Mouse (Mus musculus): ENCODE measurements around the gene Col4a3bp. TPM values are rescaled to one million over a fixed set of nuclear protein-coding genes. Genes with fewer than 3 reads are reported as not detected.
"Not testable (repeated sequence)": the region's sequence is repeated elsewhere in the genome, so short reads cannot be mapped to it uniquely, and the experiment has no call there.

Gene Col4a3bp
- total RNA-seq, 2 experiments from 2014 or later, result 99.9 to 101 TPM

DNA sequence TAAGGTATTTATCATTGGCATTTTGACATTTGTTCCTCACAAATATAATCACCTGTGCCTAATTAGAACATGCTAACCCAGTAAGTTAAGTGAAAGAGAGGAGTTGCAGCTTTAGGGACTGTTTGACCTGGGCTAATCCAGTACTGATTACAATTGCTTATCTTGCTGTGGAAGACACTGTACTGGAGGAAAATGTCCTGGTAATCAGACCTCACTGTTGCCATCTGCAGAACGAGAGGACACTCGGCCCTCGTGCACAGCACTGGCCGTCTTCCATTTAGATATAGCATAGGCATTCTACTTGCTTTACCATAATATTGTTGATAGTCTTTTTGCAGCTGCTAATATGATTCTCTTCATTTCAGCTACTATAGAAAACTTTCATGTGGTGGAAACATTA lies 88.0 kb downstream of the Col4a3bp start:
- DNase-seq (ENCODE audit: low spot score in 2 of 2), result no peak

DNA sequence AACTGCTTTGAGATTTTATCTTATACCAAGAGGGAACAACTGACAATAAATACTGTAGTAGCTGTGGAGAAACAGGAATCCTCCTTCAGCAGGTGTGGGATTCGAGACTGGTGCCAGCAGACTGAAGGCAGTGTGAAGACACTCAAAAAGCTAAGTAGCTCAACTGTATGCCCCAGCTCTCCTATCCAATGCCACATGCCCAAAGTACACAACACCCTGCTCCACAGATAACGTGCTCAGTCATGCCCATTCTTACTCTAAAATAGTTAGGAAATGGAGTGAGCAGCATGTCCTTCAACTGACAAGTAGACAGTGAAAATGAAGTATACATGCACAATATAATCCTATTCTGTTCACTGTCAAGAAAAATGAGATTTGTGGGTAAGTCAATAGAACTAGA lies 101.8 kb downstream of the Col4a3bp start:
- no peak for DNase-seq (ENCODE audit: low spot score in 2 of 2)

DNA sequence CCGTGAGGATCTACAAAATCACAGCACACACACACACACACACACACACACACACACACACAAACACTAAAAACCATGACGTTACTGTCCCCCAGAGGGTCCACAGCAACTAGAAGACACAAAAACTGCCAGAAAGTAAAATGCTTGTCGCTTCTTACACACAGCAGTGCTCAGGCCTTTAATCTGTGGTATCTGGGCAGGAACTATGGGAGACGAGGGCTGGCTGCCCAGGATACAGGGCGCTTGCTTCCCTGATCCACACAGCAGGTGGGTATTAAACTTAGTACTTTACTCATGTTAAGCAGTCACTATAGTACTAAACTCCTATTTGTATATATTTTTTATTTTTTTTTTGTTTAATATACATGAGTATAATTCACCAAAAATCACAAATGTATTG lies 103.4 kb downstream of the Col4a3bp start:
- no peak for DNase-seq (ENCODE audit: low spot score in 2 of 2)

DNA sequence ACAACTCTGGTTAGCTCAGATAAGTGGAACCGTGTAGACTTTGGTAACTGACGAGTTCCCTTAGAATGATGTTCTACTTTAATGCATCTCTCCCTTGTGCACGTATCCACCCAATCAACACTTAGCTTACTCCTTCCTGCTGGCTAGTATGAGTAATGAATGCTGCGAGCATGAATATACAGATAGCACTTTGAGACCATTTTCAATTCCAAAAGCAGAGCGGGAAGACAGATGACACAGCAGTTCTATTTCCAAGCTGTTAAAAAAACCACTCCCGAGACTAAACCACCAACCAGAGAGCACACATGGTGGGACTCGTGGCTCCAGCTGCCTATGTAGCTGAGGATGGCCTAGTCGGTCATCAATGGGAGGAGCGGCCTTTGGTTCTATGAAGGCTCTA lies 110.6 kb downstream of the Col4a3bp start:
- no peak for DNase-seq (ENCODE audit: low spot score in 2 of 2)

DNA sequence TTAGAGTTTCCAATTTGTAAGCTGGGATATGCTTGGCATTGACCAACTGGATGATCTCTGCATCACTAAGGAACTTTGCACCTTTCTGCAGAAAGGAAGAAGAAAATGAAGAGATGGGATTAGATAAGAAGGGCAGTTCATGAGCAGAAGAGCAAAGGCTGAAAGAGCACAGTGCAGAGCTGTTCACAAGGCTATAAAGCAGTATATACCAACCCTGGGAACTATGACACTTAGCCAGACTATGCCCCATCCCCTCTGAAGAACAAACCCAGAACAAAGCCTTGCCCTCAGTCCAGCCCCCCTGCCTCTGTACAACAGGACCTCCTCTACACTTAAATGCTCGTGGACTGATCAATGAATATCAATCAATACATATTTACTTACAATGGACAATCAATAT lies 114.3 kb downstream of the Col4a3bp start:
- DNase-seq (ENCODE audit: low spot score in 2 of 2), result no peak

DNA sequence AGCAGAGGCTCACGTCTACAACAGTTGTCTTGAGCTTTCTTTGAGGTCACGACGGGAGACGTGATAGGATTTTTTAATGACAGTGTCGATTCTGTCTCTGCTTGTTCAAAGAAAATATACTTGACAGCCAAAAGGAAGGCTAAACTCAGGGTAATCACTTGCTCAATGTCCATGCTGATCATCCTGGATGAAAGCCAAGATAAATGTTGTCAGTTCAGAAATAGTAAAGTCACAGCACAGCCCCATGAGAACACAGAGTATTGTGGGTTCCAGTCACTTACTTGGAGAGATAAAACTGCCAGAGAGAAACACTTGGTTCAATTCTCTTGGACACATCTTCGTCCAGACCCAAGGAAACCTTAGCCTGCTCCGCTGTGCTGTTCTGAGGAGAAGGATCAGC lies 116.5 kb downstream of the Col4a3bp start:
- DNase-seq (ENCODE audit: low spot score in 2 of 2), result no peak

DNA sequence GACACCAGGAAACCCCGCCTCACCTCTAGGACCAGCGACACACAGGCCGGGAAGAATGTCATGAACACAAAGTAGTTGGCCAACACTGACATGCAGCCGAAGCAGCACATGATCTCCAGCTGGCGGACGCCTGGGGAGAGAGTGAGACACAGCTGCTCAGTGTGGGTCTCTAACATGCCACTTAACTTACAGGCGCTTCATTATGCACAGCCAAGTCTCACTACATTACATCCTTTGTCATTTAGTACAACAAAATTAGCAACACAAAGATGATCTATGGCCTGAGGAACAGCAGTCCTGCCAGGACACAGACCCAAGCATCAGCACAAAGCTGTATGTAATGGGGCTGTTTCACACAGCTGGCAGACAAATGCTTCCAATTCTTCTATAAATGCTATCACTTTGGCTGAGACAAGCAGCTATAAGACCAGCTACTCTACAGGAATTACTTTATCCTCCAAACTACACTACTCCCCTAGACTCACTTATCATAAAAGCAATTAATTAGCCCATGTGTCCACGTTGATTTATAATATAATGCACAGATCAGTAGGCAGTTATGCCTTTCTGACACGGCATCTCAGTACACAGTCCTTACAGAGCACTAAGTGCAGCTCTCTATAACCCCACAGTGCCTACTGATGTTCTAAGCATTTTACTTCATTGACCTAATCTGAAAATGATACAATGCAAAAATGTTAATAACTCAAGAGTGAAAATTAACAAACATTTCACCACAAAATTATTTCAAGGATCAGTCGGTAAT lies 117.9 kb downstream of the Col4a3bp start:
- DNase-seq (ENCODE audit: low spot score in 2 of 2), result no peak

DNA sequence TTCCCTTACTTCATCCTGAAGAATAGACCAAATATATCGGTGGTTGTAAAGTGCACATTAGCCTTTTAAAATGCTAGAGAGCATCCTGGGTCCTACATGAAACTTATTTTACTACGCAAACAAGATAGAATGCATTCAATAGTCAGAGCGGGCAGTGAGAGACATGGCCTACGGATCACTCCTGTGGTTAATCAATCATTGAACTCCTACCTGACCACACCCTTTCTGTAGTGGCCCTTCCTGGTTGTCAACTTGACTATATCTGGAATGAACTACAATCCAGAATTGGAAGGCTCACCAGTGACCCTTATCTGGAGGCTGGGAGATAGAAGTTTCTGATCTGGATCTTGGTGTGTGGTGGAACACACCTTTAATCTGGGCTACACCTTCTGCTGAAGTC lies 120.7 kb downstream of the Col4a3bp start:
- DNase-seq (ENCODE audit: low spot score in 2 of 2), result not testable (repeated sequence)

- DNase-seq (ENCODE audit: low spot score in 2 of 2), result no peak
Observed at GRCm38 (mm10) chr13:96664419-96664974, 122.1 kb downstream of the Col4a3bp start.

- no peak for DNase-seq (ENCODE audit: low spot score in 2 of 2)
Observed at GRCm38 (mm10) chr13:96670019-96670405, 127.6 kb downstream of the Col4a3bp start.

GRCm38 (mm10) chr13:96670406-96671077 lies 128.1 kb downstream of the Col4a3bp start, which contains the start of gene Hmgcr:
Hmgcr (minus strand) TSS chr13:96670936.
- DNase-seq (ENCODE audit: low spot score in 2 of 2), result peak; percentile 84 to 95

DNA sequence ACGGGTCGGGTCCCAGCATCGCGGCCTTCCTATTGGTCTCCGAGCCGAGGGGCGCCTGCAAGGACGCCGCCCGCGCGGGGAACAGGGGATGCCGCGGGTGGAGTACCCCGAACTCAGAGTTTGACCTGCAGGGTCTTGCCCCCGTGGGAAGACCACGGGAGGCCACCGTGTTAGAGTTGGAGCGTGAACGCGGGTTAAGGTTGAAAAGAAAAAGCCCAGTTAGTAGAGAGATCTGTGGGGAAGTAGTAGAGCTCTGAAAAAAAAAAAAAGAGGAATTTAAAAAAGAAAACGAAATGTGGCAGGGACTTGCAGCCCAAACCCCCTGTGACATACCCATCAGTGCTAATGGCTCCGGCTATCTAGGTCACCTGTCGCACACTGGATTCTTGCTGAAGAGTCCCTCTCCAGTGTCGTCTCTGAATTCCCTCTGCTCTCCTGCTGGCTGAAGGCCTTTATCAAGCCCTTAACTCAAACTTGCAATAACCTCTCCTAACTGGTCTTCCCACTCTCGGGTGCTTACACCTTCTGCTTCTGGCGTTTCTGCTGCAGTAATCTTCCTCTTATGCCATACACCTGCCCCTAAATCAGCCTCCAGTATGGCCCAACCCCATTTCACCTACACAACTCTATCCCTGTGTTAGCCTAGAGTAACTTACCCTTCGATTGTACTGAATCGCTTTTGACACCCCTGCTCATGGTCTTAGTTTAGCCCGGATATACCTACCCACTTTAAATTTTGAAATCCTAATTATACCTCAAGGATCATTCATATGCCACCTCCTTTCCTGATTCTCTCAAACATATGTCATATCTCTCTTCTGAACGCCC lies 128.9 kb downstream of the Col4a3bp start:
- DNase-seq (ENCODE audit: low spot score in 2 of 2), result no peak

DNA sequence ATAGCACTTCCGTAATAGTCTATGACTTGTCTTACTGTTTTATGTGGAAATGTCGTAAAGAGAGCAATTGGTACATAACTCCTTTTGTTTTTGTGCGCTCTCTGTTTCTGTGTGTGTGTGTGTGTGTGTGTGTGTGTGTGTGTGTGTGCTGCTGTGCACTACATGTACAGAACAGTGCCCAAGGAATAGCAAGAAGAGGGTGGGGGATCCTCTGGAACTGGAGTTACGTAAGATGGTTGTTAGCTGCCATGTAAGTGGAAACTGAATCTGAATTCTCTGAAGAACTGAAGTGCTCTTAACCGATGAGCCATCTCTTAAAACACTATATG lies 129.5 kb downstream of the Col4a3bp start:
- no peak for DNase-seq (ENCODE audit: low spot score in 2 of 2)

- DNase-seq (ENCODE audit: low spot score in 2 of 2), result no peak
Observed at GRCm38 (mm10) chr13:96672276-96672675, 129.9 kb downstream of the Col4a3bp start.

- DNase-seq (ENCODE audit: low spot score in 2 of 2), result no peak
Observed at GRCm38 (mm10) chr13:96673817-96674216, 131.4 kb downstream of the Col4a3bp start.

- no peak for DNase-seq (ENCODE audit: low spot score in 2 of 2)
Observed at GRCm38 (mm10) chr13:96675756-96676155, 133.3 kb downstream of the Col4a3bp start.

DNA sequence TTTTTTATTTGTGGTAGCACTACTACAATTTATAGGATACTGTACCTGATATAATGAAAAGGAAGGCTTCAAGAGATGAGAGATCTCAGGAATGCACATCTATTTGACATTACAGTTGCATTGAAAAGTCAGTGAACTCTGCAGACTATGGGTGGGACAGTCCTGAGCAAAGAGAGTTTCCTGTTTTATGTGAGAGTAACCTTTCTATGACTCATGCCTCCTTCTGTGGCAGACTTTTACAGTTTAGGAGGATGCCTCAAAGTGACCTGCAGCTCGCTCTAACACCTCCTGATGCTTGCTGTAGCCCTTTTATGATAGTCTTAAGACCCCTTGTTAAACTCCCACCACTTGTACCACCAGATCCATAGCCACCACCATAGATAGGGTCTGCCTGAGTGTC lies 134.7 kb downstream of the Col4a3bp start:
- DNase-seq (ENCODE audit: low spot score in 2 of 2), result no peak

- no peak for DNase-seq (ENCODE audit: low spot score in 2 of 2)
Observed at GRCm38 (mm10) chr13:96678616-96679015, 136.2 kb downstream of the Col4a3bp start.

DNA sequence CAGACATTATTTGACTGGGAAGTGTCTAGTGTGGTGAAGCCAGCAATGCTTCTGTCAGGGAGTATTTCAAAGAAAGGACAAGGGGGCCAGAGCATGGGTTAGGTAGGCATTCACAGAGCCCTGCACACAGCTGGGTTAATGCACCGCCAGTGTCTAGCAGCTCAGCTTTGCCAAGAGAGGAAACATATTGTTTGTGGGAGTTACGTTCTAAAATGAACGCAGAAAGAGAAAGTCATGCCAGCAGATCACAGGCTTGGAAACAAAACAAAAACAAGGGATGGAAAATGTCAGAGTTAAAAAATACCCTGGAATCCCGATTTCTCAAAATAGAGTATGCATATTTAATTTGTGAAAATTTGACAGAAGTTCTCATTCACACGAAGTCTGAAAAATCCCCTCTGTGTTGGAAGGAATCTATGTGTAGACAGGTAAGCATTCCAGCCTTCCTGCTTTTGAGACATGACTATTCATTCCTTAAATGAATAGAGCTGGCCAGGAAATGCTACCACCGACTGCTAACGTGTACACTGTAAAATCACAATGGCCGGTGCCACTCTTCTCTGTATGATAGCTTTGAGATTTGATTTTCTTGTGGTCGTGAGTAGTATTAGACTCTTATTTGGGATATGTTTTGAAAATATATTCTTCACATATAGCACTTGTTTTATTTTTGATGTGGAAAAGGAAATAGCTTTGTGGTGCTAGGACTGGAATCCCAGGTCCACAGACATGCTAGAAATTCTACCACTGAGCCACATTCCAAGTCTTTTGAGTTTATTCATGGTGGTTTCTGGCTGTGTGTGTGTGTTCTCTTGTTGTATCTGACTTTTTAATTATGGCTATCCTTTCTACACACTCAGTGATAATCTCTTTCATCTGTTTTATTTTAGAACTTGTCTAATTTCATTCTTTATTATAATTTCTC lies 138.0 kb downstream of the Col4a3bp start:
- DNase-seq (ENCODE audit: low spot score in 2 of 2), result no peak

DNA sequence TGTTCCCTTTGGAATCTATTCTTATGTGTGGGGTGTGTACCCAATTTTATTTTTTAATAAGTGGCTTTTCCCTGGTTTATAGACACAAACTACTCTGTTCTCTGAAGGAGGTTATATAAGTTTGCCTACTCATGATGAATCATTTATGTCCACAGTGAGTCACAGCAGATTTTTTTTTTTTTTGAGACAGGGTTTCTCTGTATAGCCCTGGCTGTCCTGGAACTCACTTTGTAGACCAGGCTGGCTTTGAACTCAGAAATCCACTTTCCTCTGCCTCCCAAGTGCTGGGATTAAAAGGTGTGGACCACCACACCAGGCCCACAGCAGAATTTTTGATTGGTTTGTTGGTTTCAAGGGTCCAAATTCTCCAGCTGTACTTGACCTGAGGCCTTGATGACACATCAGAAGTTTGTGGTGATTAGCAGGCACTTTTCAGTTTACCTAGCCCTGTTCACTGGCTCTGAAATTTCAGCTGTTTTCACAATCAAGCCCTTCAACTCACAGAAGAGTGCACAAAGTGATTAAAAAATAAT lies 138.7 kb downstream of the Col4a3bp start:
- DNase-seq (ENCODE audit: low spot score in 2 of 2), result no peak
